Mouse (Mus musculus): Measurements from ENCODE around the gene Hist1h4k. TPM values are rescaled to one million over a fixed set of nuclear protein-coding genes. Genes with fewer than 3 reads are reported as not detected.
"Not testable (repeated sequence)": the region's sequence is repeated elsewhere in the genome, so short reads cannot be mapped to it uniquely, and the experiment has no call there.

The Hist1h4k gene
- total RNA-seq (2021): 100 to 1,000 TPM; 174 TPM
- long read RNA-seq, experiment 1: 0 reads
- long read RNA-seq, experiment 2: 0 reads

- DNase-seq: peak; percentile 84
- intact Hi-C loops (cut with DNase I; ENCODE audit: low total_unique reads): not testable (repeated sequence)
Measured at GRCm38 (mm10) chr13:21750159-21751017, at the start of gene Hist1h4k. Gene Hist1h4k, minus strand, starts transcription at chr13:21750505.

- DNase-seq; intact Hi-C loops (cut with DNase I; ENCODE audit: low total_unique reads): not testable (repeated sequence)
Measured at GRCm38 (mm10) chr13:21797163-21797562, 46.9 kb upstream of the Hist1h4k start.

DNA sequence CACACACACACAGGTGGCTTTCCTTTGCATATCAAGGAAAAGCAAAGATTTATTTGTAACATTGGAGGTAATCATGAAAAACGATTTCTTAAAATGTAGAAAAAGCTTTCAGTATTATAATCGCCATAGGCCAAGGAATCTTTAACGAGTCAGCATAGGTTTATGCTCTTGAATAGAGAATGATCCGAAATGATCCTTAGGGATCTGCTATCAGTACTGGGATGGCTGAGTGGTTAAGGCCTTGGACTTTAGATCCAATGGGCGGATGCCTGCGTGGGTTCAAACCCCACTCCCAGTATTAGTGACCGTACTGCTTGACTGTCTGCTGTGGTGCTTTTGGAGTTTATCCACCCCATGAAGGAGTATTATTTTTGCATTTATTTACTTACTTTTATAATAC, 45.3 kb upstream of the Hist1h4k start:
- no peak for DNase-seq
- intact Hi-C loops (cut with DNase I; ENCODE audit: low total_unique reads): no loop called here

GRCm38 (mm10) chr13:21790601-21791283, 40.4 kb upstream of the Hist1h4k start:
- intact Hi-C loops (cut with DNase I; ENCODE audit: low total_unique reads): no loop called here
- DNase-seq: no peak

- DNase-seq: no peak
- intact Hi-C loops (cut with DNase I; ENCODE audit: low total_unique reads): no loop called here
Measured at GRCm38 (mm10) chr13:21789925-21790324, 39.6 kb upstream of the Hist1h4k start.

DNA sequence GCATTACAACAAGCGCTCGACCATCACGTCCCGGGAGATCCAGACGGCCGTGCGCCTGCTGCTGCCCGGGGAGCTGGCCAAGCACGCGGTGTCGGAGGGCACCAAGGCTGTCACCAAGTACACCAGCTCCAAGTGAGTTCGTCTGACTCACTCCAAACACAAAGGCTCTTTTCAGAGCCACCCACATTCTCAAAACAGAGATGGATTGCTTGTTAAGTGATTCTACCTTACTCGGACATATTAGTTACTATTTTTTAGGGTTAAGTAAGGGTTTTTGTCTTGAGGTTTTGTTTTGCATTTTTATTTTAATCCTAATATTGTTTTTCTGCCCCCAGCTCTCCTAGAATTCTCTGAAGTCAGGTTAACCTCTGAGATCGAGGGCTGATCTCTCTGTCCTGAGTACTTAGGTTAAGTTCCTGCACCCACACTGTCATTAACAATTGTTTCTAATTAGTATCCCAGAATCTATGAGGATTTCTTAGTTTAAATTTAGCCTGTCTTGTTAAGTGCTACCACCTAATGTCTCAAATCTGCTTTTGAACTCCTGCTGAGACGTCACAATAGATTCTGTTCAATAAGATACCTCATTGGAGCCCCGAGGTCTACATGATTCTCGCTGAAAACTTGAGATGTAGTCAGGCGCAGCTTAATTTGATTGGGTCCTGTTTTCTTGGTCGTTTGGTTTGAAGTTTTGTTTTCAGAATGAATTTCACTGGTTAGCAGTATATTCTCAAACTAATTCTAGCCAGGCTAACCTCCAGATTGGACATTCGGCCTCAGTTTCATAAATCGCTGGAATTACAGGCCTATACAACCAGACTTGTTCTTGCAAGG, 37.7 kb upstream of the Hist1h4k start:
- DNase-seq: no peak
- intact Hi-C loops (cut with DNase I; ENCODE audit: low total_unique reads): no loop called here

GRCm38 (mm10) chr13:21786899-21787629, 36.8 kb upstream of the Hist1h4k start, which contains the start of the genes Hist1h2an and Hist1h2bp:
Gene Hist1h2an, minus strand, starts transcription at chr13:21787218.
Gene Hist1h2bp, plus strand, starts transcription at chr13:21787461.
- intact Hi-C loops (cut with DNase I; ENCODE audit: low total_unique reads): not testable (repeated sequence)
- peak; percentile 75 for DNase-seq

DNA sequence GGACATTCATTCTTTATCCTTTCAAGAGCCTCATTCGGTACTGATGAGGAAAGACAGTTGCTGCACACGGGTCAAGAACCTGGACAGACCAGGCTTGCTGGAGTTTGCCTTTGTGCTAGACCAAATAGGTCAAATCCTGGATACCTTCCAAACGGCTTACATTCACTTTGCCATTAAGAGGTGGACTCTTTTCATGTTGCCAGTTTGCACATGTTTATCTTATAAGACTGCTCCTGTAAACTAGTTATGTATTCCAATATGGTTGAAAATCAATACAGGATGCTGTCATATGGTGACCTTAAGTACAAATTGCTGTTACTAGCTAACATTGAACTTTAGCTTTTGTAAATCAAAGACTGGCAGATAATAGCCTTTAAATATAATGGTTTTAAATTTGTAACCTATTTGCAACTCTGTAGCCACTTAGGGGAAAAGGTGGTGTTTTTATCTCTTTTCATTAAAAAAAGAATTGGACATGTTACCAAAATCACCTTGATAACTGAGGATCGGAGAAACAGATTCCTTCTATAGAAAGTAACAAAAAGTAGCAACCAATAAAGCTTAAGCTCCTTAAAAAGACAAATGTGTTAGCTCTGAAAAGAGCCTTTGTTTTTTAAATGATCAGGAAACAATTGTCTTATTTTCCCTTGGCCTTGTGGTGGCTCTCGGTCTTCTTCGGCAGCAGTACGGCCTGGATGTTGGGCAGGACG, 36.0 kb upstream of the Hist1h4k start:
- DNase-seq: no peak
- intact Hi-C loops (cut with DNase I; ENCODE audit: low total_unique reads): no loop called here

DNA sequence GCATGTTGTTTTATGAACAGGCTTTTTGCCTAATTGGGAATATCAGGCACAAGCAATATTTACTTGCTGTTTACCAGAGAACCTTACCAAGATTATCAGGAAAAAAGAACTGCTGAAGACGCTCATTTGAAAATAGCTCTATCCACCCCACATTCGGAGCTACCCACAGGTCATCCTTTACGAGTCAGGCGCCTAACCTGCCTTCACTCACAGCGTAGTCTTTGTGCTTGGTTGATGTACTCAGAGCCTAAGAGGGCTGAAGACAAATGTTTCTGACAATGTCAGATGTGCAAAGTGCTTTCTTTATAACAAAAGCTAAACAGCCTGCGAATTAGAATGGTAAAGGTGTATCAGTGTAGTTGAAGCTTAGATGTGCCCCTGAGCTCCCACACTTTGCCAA, 34.0 kb upstream of the Hist1h4k start:
- no peak for DNase-seq
- intact Hi-C loops (cut with DNase I; ENCODE audit: low total_unique reads): no loop called here

GRCm38 (mm10) chr13:21783734-21784161, 33.4 kb upstream of the Hist1h4k start:
- no peak for DNase-seq
- intact Hi-C loops (cut with DNase I; ENCODE audit: low total_unique reads): no loop called here

DNA sequence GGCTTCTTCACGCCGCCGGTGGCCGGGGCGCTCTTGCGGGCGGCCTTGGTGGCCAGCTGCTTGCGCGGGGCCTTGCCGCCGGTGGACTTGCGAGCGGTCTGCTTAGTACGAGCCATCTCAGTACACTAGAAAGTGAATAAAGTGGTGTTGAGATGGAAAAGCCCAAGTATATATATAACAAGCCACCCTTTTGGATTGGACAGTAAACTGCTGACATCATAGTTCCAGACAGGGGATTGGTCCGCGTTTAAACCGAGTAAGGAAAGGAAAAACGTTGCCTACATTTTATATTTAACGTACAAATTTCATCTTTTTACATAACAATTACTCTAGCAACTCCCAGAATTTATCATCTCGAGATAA, 32.9 kb upstream of the Hist1h4k start, which contains the start of gene Hist1h3i:
Gene Hist1h3i, minus strand, starts transcription at position 116 of the 363 bp plus-strand sequence.
- DNase-seq: peak; percentile 7
- intact Hi-C loops (cut with DNase I; ENCODE audit: low total_unique reads): no loop called here

DNA sequence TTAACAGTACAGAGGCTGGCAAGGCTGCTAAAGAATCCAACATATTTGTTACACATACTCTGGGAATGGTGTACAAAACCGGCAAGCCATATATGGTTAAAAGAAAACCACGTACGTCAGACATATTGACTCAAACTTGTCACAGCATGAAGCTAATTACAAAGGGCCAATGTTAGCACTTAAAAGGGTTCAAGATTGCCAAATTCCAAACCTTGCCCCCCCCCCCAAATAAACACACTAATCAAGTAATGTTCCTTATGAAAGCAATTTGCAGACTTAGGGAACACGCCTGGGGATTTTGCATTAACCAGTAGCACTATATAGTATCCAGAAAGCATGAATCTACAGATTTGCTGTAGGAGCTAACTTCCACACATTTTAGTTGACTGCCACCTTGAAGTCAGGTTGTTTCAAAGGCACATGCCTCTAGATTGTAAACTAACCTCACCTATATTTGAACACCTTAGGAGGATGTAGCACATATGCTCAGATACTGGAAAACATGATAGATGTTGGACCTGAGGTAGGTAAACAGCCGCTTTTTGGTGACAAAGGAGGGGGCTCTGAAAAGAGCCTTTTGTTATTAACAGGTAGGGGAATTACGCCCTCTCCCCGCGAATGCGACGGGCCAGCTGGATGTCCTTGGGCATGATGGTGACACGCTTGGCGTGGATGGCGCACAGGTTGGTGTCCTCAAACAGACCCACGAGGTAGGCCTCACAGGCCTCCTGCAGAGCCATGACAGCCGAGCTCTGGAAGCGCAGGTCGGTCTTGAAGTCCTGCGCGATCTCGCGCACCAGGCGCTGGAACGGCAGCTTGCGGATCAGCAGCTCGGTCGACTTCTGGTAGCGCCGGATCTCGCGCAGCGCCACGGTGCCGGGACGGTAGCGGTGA, 32.3 kb upstream of the Hist1h4k start:
- intact Hi-C loops (cut with DNase I; ENCODE audit: low total_unique reads); DNase-seq: not testable (repeated sequence)

DNA sequence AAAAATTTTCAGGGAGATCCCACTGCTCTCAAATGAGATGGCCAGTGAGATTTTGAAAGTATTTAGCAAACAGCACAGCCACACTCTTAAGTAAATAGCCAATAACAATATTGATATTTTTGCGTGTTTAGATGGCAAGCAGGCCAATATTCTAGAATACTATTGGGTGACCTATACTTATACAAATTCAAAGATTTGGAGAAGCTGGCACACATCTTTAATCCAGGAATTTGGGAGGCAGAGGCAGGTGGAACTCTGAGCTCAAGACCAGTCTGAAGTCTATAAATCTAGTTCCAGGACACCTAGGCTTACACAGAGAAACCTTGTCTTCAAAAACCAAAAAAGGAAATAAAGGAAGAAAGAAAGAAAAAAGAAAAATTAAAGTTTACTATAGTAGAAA, 31.3 kb upstream of the Hist1h4k start:
- intact Hi-C loops (cut with DNase I; ENCODE audit: low total_unique reads): no loop called here
- no peak for DNase-seq

DNA sequence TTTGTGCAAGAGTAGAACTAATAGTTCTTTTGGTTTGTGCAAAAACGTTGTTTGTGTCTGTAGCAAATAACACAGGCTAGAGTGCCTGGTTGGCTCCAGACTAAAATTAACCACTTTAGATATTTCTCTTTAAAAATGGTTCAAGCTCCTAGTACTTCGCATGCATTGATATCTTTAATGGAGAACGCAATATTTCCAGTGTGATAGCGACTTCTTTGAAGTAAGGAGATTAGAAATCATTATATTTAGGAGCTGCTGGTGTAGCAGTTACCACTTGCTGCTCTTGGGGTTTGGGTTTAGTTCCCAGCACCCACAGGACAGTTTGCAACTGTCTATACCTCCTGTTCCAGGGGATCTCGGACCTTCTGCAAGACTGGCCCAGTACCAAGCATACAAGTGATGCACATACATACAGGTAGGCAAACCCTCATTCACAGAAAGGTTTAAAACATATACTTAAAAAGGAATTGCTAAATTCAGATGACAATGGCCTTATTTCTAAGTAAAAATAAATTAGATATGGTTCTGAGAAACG, 30.8 kb upstream of the Hist1h4k start:
- intact Hi-C loops (cut with DNase I; ENCODE audit: low total_unique reads): no loop called here
- DNase-seq: no peak

- DNase-seq: peak; percentile 50
- intact Hi-C loops (cut with DNase I; ENCODE audit: low total_unique reads): no loop called here
Measured at GRCm38 (mm10) chr13:21779767-21780731, 29.7 kb upstream of the Hist1h4k start, which contains the start of gene Hist1h1b. Gene Hist1h1b, minus strand, starts transcription at chr13:21780625.

Data from gastrocnemius, postnatal 14 days (tissue).